Mouse (Mus musculus) neural tube, embryonic 13.5 days (tissue): ENCODE data around the gene S100z. TPM values are rescaled to one million over a fixed set of nuclear protein-coding genes. Genes with fewer than 3 reads are reported as not detected.
A peak's percentile ranks its signal among the peaks of the same experiment; 100 is the strongest.

ENCODE experiments used
- ATAC-seq: fragments of 200-750 bp; cut with Nextera tagmentation; 2 replicates; pipeline ENCODE4 v1.8.0; 2017; ENCODE audit warnings: low read depth, mild to moderate bottlenecking, moderate TSS enrichment, moderate library complexity
- H3K27ac ChIP-seq: fragments of 300-500 bp; sonication (generic); replicated peaks from 2 replicates; pipeline ENCODE4 v1.5.1; 2015; ENCODE audit warnings: moderate library complexity, mild to moderate bottlenecking, inconsistent platforms
- H3K27me3 ChIP-seq: fragments of 300-500 bp; sonication (generic); 2 replicates; pipeline ENCODE4 v1.6.1; 2015; ENCODE audit warnings: mild to moderate bottlenecking, inconsistent platforms
- H3K36me3 ChIP-seq: fragments of 300-500 bp; sonication (generic); 2 replicates; pipeline ENCODE4 v1.6.1; 2015; ENCODE audit warnings: mild to moderate bottlenecking, inconsistent platforms
- H3K4me1 ChIP-seq: fragments of 300-500 bp; sonication (generic); replicated peaks from 2 replicates; pipeline ENCODE4 v1.6.1; 2015; ENCODE audit warnings: inconsistent platforms
- H3K4me2 ChIP-seq: fragments of 300-500 bp; sonication (generic); 2 replicates; pipeline ENCODE4 v1.6.1; 2015; ENCODE audit warnings: inconsistent platforms, mild to moderate bottlenecking, moderate library complexity
- H3K4me3 ChIP-seq: fragments of 300-500 bp; sonication (generic); 2 replicates; pipeline ENCODE4 v1.5.1; 2015; ENCODE audit warnings: mild to moderate bottlenecking, inconsistent platforms
- H3K9ac ChIP-seq: fragments of 300-500 bp; sonication (generic); 2 replicates; pipeline ENCODE4 v1.6.1; 2015; ENCODE audit warnings: moderate library complexity, mild to moderate bottlenecking, inconsistent platforms
- H3K9me3 ChIP-seq: fragments of 300-500 bp; sonication (generic); 2 replicates; pipeline ENCODE4 v1.6.1; 2016; ENCODE audit warnings: inconsistent platforms
- WGBS: fragments of 180-500 bp; shearing (Covaris S2); methylation state at CpG from one replicate; pipeline ENCODE4 v1.1.7; 2015; 5-methylcytosine and 5-hydroxymethylcytosine counted together
- polyA plus RNA-seq: library from polyadenylated mRNA; unstranded; fragments of >200 nt; fragmentation: Nextera tagmentation; extraction: Ambion mirVana; gene quantifications from 2 replicates; pipeline ENCODE4 v1.2.1, GENCODE M21; 2015

The S100z gene
- polyA plus RNA-seq, 1 experiment from 2014 or later = not detected

DNA sequence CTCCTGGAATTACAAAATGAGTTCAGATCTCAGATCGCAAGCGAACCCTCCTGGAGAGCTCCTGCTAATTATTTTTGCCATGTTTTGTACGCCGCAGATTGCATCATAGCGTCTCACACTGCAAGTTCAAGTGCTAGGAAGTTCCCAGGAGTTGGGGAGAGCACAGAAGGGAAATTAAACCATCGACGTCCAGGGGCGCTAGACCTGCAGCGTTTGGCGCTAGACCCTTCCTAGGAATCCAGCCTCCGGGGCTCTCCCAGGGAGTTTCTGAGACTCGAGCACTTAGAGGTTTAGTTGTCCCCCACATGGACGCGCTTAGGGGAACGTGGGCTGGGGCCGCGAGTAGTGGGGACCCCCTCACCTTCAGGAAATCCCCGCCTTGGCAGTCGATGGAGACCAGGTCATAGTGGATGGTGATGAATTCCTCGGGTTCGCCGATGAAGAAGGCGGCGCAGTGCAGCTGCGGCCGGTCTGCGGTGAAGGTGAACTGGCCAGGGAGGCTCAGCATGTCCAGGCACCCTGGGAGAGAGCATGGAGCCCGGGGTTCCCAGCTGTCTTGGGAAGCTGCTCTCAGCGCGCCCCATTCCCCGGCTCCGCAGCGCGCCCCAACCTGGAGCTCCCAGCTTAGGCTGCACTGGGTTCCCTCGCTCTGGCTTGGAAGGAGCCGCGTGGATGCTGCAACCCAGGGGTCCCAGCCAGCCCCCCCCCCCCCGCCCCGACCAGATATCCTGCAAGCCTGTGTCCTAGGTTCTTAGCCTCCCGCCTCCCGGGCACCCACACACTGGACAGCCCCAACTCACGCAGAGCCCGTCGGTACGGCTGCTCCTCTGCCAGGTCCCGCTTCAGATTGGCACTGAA is 34.9 kb downstream of the S100z start:
- ATAC-seq = peak; percentile 65
- no peaks in the 10 kb centered on the region for H3K9me3 ChIP-seq
- no peak overlapping the region for H3K27ac ChIP-seq
- peak overlapping the region; percentile 48 for H3K4me3 ChIP-seq
- peak overlapping the region; percentile 66 for H3K9ac ChIP-seq
- peaks cover 19% of the 10 kb centered on the region for H3K4me1 ChIP-seq
- WGBS = 2% methylated on average over 46 of the region's 46 CpGs
- no peaks in the 10 kb centered on the region for H3K36me3 ChIP-seq
- H3K4me2 ChIP-seq = peak overlapping the region; percentile 85
- peaks cover 52% of the 10 kb centered on the region for H3K27me3 ChIP-seq

- H3K27me3 ChIP-seq = peaks cover 51% of the 10 kb centered on the region
- WGBS = 16% methylated on average over 4 of the region's 4 CpGs
- 0 out of 2 replicates have a peak overlapping the region, but pooled peaks have one; percentile 48 for H3K4me3 ChIP-seq
- no peaks in the 10 kb centered on the region for H3K9me3 ChIP-seq
- H3K9ac ChIP-seq = no peak overlapping the region
- peak overlapping the region; percentile 85 for H3K4me2 ChIP-seq
- no peak for ATAC-seq
- H3K27ac ChIP-seq = no peak overlapping the region
- peaks cover 19% of the 10 kb centered on the region for H3K4me1 ChIP-seq
- H3K36me3 ChIP-seq = no peaks in the 10 kb centered on the region
Measured at GRCm38 (mm10) chr13:95442901-95443300, 35.6 kb downstream of the S100z start.

- Histone ChIP-seq H3K4me2 (no peak overlapping the region), H3K9ac (no peak overlapping the region), H3K4me3 (no peak overlapping the region), H3K27ac (no peak overlapping the region), H3K4me1 (peaks cover 17% of the 10 kb centered on the region), H3K27me3 (peaks cover 30% of the 10 kb centered on the region), H3K9me3 (no peaks in the 10 kb centered on the region), H3K36me3 (no peaks in the 10 kb centered on the region)
- no peak for ATAC-seq
- WGBS = 85% methylated on average over 5 of the region's 5 CpGs
Measured at GRCm38 (mm10) chr13:95439569-95439968, 39.0 kb downstream of the S100z start.

GRCm38 (mm10) chr13:95431760-95432159 is 46.8 kb downstream of the S100z start:
- H3K4me3 ChIP-seq = no peak overlapping the region
- H3K9ac ChIP-seq = no peak overlapping the region
- H3K4me2 ChIP-seq = no peak overlapping the region
- 76% methylated on average over 10 of the region's 10 CpGs for WGBS
- H3K27me3 ChIP-seq = no peaks in the 10 kb centered on the region
- no peaks in the 10 kb centered on the region for H3K36me3 ChIP-seq
- no peaks in the 10 kb centered on the region; the same call in 1 of the 2 replicates for H3K4me1 ChIP-seq
- no peak for ATAC-seq
- no peak overlapping the region for H3K27ac ChIP-seq
- H3K9me3 ChIP-seq = no peaks in the 10 kb centered on the region

- peaks cover 5% of the 10 kb centered on the region for H3K4me1 ChIP-seq
- H3K4me3 ChIP-seq = no peak overlapping the region
- H3K36me3 ChIP-seq = no peaks in the 10 kb centered on the region
- ATAC-seq = no peak
- no peak overlapping the region for H3K4me2 ChIP-seq
- no peaks in the 10 kb centered on the region for H3K27me3 ChIP-seq
- 92% methylated on average over 3 of the region's 3 CpGs for WGBS
- no peak overlapping the region for H3K9ac ChIP-seq
- no peak overlapping the region for H3K27ac ChIP-seq
- H3K9me3 ChIP-seq = no peaks in the 10 kb centered on the region
Measured at GRCm38 (mm10) chr13:95427499-95427898, 51.0 kb downstream of the S100z start.

Other genes with a start within 250 kb of the S100z start
- 5.8 and 7.2 TPM in 2 replicates for gene Pde8b, start 228.4 kb downstream of the S100z start, polyA plus RNA-seq
- 38.2 and 44.3 TPM in 2 replicates for gene Zbed3, start 155.1 kb downstream of the S100z start, polyA plus RNA-seq
- 37.1 and 39.2 TPM in 2 replicates for gene Aggf1, start 103.4 kb downstream of the S100z start, polyA plus RNA-seq
- 3.8 and 4.7 TPM in 2 replicates for gene Crhbp, start 33.8 kb downstream of the S100z start, polyA plus RNA-seq
- 0.11 TPM in 1 of 2 replicates, not detected in the other for gene F2rl1, start 46.5 kb upstream of the S100z start, polyA plus RNA-seq
- 71.2 and 89.5 TPM in 2 replicates for gene F2r, start 139.8 kb upstream of the S100z start, polyA plus RNA-seq
- 1.2 TPM in 2 replicates for gene F2rl2, start 218.1 kb upstream of the S100z start, polyA plus RNA-seq